Mouse (Mus musculus) neural tube, embryonic 12.5 days (tissue): ENCODE results near the gene Bdh2. TPM values are rescaled to one million over a fixed set of nuclear protein-coding genes. Genes with fewer than 3 reads are reported as not detected.

Experiments used
- ATAC-seq: fragments of 200-750 bp; cut with Nextera tagmentation; 2 replicates; pipeline ENCODE4 v1.8.0; 2017; ENCODE audit warnings: low read depth, mild to moderate bottlenecking, moderate TSS enrichment, moderate library complexity; ENCODE audit not compliant: low FRiP score
- H3K27ac ChIP-seq: fragments of 300-500 bp; sonication (generic); 2 replicates; pipeline ENCODE4 v1.5.1; 2016
- H3K27me3 ChIP-seq: fragments of 300-500 bp; sonication (generic); replicated peaks from 2 replicates; pipeline ENCODE4 v1.6.1; 2016; ENCODE audit warnings: mild to moderate bottlenecking
- H3K36me3 ChIP-seq: fragments of 300-500 bp; sonication (generic); 2 replicates; pipeline ENCODE4 v1.6.1; 2016; ENCODE audit warnings: mild to moderate bottlenecking
- H3K4me1 ChIP-seq: fragments of 300-500 bp; sonication (generic); 2 replicates; pipeline ENCODE4 v1.6.1; 2016
- H3K4me2 ChIP-seq: fragments of 300-500 bp; sonication (generic); replicated peaks from 2 replicates; pipeline ENCODE4 v1.6.1; 2016; ENCODE audit warnings: mild to moderate bottlenecking
- H3K4me3 ChIP-seq: fragments of 300-500 bp; sonication (generic); 2 replicates; pipeline ENCODE4 v1.5.1; 2016
- H3K9ac ChIP-seq: fragments of 300-500 bp; sonication (generic); 2 replicates; pipeline ENCODE4 v1.6.1; 2016; ENCODE audit warnings: mild to moderate bottlenecking
- H3K9me3 ChIP-seq: fragments of 300-500 bp; sonication (generic); 2 replicates; pipeline ENCODE4 v1.6.1; 2016; ENCODE audit warnings: mild to moderate bottlenecking
- WGBS: fragments of 180-500 bp; shearing (Covaris S2); methylation state at CpG from one replicate; pipeline ENCODE4 v1.1.7; 2016; 5-methylcytosine and 5-hydroxymethylcytosine counted together
- polyA plus RNA-seq: library from polyadenylated mRNA; unstranded; fragments of >200 nt; fragmentation: Nextera tagmentation; extraction: Ambion mirVana; gene quantifications from 2 replicates; pipeline ENCODE4 v1.2.1, GENCODE M21; 2016

Gene Bdh2
- polyA plus RNA-seq, 1 experiment from 2014 or later: 4.2 TPM

DNA sequence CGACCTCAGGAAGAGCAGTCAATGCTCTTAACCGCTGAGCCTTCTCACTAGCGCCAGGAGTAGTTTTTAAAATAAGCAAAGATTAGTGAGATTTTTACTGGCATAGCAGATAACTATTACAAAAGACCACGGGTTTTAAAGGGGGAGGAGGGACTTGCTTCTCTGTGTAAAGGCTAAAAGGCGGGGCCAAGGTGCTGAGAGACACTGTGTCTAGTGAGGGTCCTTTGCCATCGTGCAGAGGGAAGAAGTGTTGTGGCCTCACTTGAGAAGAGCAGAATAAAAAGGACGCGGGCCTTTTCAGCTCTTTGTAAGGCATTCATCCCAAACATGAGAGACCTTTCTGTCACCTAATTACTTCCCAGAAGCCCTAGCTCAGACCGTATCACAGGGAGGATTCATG is 23.5 kb downstream of the Bdh2 start:
- H3K4me1 ChIP-seq: peaks cover 8% of the 10 kb centered on the region; the same call in 1 of the 2 replicates
- H3K4me2 ChIP-seq: no peak overlapping the region
- H3K36me3 ChIP-seq: no peaks in the 10 kb centered on the region
- H3K9ac ChIP-seq: no peak overlapping the region
- WGBS: 15% methylated on average over 9 of the region's 9 CpGs
- no peaks in the 10 kb centered on the region for H3K9me3 ChIP-seq
- H3K27me3 ChIP-seq: no peaks in the 10 kb centered on the region
- no peak for ATAC-seq
- H3K4me3 ChIP-seq: no peak overlapping the region
- no peak overlapping the region for H3K27ac ChIP-seq

DNA sequence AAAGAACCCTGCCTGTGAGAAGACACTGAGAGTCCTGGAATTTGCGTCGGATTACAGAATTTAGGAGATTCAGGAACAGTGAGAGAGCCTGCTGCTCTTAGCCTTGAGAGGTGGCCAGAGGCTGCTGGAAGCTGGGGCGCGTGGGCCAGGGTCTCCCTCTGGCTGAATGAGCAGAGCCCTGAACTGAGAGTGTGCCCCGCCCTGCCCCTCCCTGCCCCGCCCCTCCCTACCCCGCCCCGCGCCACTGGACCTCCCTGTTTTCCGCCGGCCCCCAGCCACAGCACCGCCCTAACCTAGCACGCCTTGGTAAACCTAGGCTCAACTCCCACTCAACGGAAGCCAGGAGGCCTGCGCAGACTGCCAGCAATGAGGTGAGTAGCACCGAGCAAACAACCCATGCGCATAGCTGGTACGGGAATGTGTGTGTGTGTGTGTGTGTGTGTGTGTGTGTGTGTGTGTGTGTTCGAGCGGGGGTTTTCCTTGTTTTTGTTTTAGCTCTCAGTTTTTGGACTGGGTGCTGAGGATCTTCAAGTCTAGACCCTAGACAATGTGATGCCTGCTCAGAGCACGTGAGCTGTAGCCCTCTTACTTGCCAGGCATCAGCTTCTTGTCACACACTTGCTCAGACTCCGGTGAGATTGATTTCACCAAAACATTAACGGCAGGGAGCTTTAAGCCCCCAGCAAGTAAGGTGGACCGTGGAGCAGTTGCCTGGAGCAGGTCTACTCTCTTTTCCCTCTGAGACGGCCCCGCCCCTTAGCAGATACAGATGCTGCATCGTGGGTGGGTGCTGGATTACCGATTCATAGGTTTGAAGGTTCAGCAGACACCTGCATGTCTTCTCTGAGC is 26.6 kb downstream of the Bdh2 start, which contains the start of gene Slc9b2:
Gene Slc9b2 (plus strand): TSS at position 290 of the 849 bp plus-strand sequence.
- Histone ChIP-seq H3K9me3 (no peaks in the 10 kb centered on the region), H3K4me1 (peaks cover 8% of the 10 kb centered on the region; the same call in 1 of the 2 replicates), H3K4me2 (peak within 1 kb of the TSS; percentile 75), H3K36me3 (no peaks in the 10 kb centered on the region), H3K4me3 (peak within 1 kb of the TSS; percentile 32), H3K27me3 (no peaks in the 10 kb centered on the region), H3K9ac (0 out of 2 replicates have a peak within 1 kb of the TSS, but pooled peaks have one; percentile 33), H3K27ac (no peak within 1 kb of the TSS)
- peak; percentile 68 for ATAC-seq
- 15% methylated on average over 28 of the region's 28 CpGs for WGBS

DNA sequence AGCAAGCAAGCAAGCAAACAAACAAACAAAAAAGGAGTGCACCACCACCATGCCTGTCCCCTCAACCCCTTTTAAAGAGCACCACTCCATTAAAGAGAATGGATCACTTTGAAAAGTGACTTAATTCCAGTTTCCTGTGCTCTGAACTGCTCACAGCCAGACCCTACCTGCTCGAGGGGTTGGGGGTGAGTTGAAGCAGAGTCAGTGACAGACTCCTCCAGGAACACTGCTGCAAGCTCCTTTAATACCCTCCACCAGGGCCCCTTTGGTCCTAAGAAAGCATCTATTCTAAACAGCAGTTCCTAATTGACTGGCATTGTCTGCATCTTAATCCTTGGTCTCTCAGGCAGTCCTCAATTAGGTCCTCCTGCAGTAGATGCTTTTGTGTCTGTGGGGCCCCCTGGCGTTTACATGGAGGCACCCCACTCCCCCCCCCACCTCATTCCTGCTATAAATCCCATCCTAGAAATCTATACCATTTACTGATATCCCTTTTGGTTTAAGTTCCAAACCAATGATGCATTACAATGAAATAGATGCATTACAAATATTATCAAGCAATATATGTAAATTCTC is 32.0 kb downstream of the Bdh2 start:
- H3K9me3 ChIP-seq: no peaks in the 10 kb centered on the region
- ATAC-seq: 0 out of 2 replicates have a peak, but pooled peaks have one; percentile 25

GRCm38 (mm10) chr3:135313727-135314126 is 32.7 kb downstream of the Bdh2 start:
- no peak overlapping the region for H3K9ac ChIP-seq
- peak; percentile 63; the same call in 1 of the 2 replicates for ATAC-seq
- H3K4me3 ChIP-seq: no peak overlapping the region
- H3K36me3 ChIP-seq: no peaks in the 10 kb centered on the region
- no peaks in the 10 kb centered on the region for H3K9me3 ChIP-seq
- no peak overlapping the region for H3K4me2 ChIP-seq
- H3K27ac ChIP-seq: no peak overlapping the region
- H3K27me3 ChIP-seq: no peaks in the 10 kb centered on the region
- 53% methylated on average over 2 of the region's 2 CpGs for WGBS
- no peaks in the 10 kb centered on the region for H3K4me1 ChIP-seq

More for the DNA sequence above, 32.0 kb downstream of the Bdh2 start:
- 23% methylated on average over 2 of the region's 2 CpGs for WGBS
- Histone ChIP-seq H3K4me2 (no peak overlapping the region), H3K27ac (no peak overlapping the region), H3K27me3 (no peaks in the 10 kb centered on the region), H3K36me3 (no peaks in the 10 kb centered on the region), H3K4me3 (no peak overlapping the region), H3K4me1 (no peaks in the 10 kb centered on the region), H3K9ac (no peak overlapping the region)

DNA sequence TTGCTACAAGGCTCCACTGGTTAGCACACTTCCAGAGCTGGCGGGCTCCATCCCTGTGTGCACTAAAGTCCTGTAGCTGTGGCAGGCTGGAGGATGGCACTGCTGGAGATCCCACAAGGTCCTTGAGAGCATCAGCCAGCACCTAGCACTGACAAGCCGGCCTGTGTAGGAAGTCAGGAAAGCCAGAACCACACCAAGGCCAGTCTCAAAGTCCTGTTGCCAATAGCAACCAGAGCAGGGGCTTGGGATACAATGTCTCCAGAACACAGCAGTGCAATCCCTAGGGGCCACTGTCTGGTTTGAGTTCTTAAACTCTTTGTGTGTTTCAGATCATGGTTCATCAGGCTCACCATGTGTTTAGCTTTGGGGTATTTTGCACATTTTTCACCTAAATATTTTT is 33.8 kb downstream of the Bdh2 start:
- ATAC-seq: no peak
- WGBS: 67% methylated on average over 2 of the region's 2 CpGs

GRCm38 (mm10) chr3:135315720-135316425 is 34.9 kb downstream of the Bdh2 start:
- Histone ChIP-seq H3K36me3 (no peaks in the 10 kb centered on the region), H3K9ac (no peak overlapping the region), H3K4me2 (no peak overlapping the region), H3K27me3 (no peaks in the 10 kb centered on the region), H3K9me3 (no peaks in the 10 kb centered on the region), H3K4me3 (no peak overlapping the region), H3K4me1 (no peaks in the 10 kb centered on the region), H3K27ac (no peak overlapping the region)
- 90% methylated on average over 9 of the region's 9 CpGs for WGBS
- no peak for ATAC-seq

More for the DNA sequence above, 33.8 kb downstream of the Bdh2 start:
- no peaks in the 10 kb centered on the region for H3K4me1 ChIP-seq
- H3K27ac ChIP-seq: no peak overlapping the region
- no peaks in the 10 kb centered on the region for H3K36me3 ChIP-seq
- no peak overlapping the region for H3K4me3 ChIP-seq
- H3K9me3 ChIP-seq: no peaks in the 10 kb centered on the region
- no peak overlapping the region for H3K4me2 ChIP-seq
- H3K27me3 ChIP-seq: no peaks in the 10 kb centered on the region
- H3K9ac ChIP-seq: no peak overlapping the region

DNA sequence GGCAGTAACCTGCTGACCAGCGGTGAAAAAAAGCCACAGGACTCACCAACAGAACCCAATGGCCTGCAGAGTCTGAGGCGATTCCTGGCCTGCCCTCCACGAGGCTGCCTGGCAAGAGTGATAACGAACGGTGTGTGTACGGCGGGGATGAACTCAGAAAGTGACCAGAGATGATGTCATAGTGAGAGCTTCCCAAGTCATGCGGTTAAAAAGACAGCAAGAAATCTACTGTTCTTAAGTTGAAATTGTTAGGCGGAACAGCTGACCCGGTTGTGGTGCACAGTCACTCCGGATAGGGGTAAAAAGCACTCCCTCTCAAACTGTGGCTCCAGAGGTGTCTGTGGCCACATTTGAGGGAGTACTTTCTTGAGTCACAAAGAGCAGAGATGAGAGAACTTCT is 37.3 kb downstream of the Bdh2 start:
- no peak for ATAC-seq
- Histone ChIP-seq H3K9ac (no peak overlapping the region), H3K36me3 (no peaks in the 10 kb centered on the region), H3K9me3 (no peaks in the 10 kb centered on the region), H3K4me3 (no peak overlapping the region), H3K4me1 (no peaks in the 10 kb centered on the region), H3K27ac (no peak overlapping the region), H3K27me3 (no peaks in the 10 kb centered on the region), H3K4me2 (no peak overlapping the region)
- WGBS: 87% methylated on average over 11 of the region's 11 CpGs

DNA sequence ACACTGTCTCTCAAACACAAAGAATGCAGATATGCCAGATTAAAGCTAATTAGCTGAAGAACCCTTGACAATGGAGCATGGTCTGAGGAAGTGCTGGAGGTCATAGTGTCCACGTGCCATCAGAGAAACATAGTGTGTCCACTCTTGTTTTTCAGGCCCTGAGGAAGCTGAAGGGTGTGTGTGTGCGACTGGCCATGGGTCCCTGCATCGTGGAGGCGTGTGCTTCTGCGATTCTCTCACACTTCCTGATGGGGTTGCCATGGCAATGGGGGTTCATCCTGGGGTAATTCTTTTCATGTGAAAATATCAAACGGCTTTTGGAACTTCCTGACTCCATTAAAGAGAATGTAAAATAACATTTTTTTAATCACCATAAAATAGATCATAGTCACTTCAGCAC is 43.3 kb downstream of the Bdh2 start:
- Histone ChIP-seq H3K4me2 (no peak overlapping the region), H3K36me3 (no peaks in the 10 kb centered on the region), H3K9ac (no peak overlapping the region), H3K4me1 (peaks cover 3% of the 10 kb centered on the region; the same call in 1 of the 2 replicates), H3K27me3 (no peaks in the 10 kb centered on the region), H3K4me3 (no peak overlapping the region), H3K27ac (no peak overlapping the region), H3K9me3 (no peaks in the 10 kb centered on the region)
- no peak for ATAC-seq
- 30% methylated on average over 6 of the region's 6 CpGs for WGBS

DNA sequence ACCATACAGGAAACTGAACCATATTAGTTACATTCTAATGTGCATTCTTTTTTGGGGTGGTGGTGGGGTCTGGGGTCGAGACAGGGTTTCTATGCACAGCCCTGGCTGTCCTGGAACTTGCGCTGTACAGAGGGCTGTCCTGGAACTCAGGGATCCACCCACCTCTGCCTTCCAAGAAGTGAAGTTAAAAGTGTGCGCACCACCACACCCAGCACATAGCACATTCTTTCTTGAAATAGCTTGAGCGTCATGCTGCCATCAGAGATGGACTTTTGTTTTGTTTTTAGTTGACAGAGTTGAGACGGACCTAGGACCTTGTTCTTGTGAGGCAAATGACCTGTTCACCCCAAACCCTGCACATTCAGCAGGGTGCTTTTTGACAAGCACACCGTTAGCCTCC is 46.2 kb downstream of the Bdh2 start:
- Histone ChIP-seq H3K27me3 (no peaks in the 10 kb centered on the region), H3K9ac (no peak overlapping the region), H3K27ac (no peak overlapping the region), H3K4me2 (no peak overlapping the region), H3K4me3 (no peak overlapping the region), H3K4me1 (peaks cover 3% of the 10 kb centered on the region; the same call in 1 of the 2 replicates), H3K36me3 (no peaks in the 10 kb centered on the region), H3K9me3 (no peaks in the 10 kb centered on the region)
- ATAC-seq: no peak
- 80% methylated on average over 6 of the region's 6 CpGs for WGBS

DNA sequence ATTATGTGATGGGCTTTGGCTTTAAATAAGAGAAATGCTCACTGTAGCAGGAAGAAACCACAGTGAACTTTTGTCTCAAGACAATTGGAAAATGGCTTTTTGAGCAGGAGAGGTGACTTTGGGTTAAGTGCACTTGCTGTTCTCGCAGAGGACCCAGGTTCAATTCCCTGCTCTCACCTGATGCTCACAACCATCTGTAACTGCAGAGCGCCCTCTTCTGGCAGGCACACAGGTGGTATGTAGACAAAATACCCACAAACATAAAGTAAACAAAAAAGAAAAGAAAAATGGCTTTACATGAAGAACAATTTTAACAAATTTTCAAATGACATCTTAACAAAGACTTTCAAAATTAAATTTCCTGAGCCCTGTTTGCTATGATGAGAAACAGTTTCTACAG is 46.6 kb downstream of the Bdh2 start:
- Histone ChIP-seq H3K27ac (no peak overlapping the region), H3K4me3 (no peak overlapping the region), H3K4me2 (no peak overlapping the region), H3K27me3 (no peaks in the 10 kb centered on the region), H3K36me3 (no peaks in the 10 kb centered on the region), H3K9ac (no peak overlapping the region), H3K9me3 (no peaks in the 10 kb centered on the region), H3K4me1 (peaks cover 3% of the 10 kb centered on the region; the same call in 1 of the 2 replicates)
- ATAC-seq: no peak
- 61% methylated on average over 2 of the region's 2 CpGs for WGBS

DNA sequence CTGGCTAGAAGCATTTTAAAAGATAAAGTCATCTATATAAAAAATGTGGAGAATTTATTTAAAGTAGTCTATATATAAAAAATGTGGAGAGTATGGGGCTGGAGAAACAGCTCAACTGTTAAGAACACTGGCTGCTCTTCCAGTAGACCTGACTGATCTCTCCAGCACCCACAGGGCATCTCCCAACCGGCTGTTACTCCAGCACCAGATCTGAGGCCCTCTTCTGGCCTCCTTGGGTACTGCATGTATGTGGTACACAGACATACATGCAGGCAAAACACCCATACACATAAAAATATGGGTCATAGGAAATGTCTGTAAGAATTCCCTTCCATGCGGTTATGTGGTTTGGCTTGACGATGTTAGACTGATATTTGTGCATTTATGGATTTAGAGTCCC is 47.5 kb downstream of the Bdh2 start:
- no peaks in the 10 kb centered on the region for H3K9me3 ChIP-seq
- no peaks in the 10 kb centered on the region for H3K36me3 ChIP-seq
- no peak overlapping the region for H3K4me3 ChIP-seq
- H3K4me1 ChIP-seq: peaks cover 3% of the 10 kb centered on the region; the same call in 1 of the 2 replicates
- 40% methylated on average over 3 of the region's 3 CpGs for WGBS
- no peak overlapping the region for H3K9ac ChIP-seq
- ATAC-seq: no peak
- no peak overlapping the region for H3K27ac ChIP-seq
- H3K27me3 ChIP-seq: no peaks in the 10 kb centered on the region
- H3K4me2 ChIP-seq: no peak overlapping the region

DNA sequence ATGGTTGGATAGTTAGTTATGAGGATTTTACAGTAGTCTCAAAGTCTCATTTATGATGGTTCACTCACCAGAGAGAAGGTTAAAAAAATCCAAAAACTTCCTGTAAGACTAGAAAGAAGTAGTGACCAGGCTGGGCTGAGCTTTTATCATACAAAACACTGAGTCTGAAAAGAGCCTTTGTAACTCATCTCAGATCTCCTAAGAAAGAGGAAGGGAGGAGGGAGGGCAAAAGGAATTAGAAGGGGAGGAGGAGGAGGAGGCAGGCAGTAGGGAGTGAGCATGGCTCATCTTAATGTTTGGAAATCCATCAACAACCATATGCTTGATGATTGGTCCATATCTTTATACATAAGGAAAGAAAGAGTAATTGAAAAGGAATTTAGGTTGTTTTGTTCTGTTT is 51.7 kb downstream of the Bdh2 start:
- Histone ChIP-seq H3K36me3 (no peaks in the 10 kb centered on the region), H3K9me3 (no peaks in the 10 kb centered on the region)
- ATAC-seq: no peak

More for the DNA sequence above, 51.7 kb downstream of the Bdh2 start:
- Histone ChIP-seq H3K4me1 (no peaks in the 10 kb centered on the region), H3K4me2 (no peak overlapping the region), H3K4me3 (no peak overlapping the region), H3K27me3 (no peaks in the 10 kb centered on the region), H3K27ac (no peak overlapping the region), H3K9ac (no peak overlapping the region)
